Mouse (Mus musculus) adipose tissue, adult 10 weeks (tissue): ENCODE data around the gene Ccr8. TPM values are rescaled to one million over a fixed set of nuclear protein-coding genes. Genes with fewer than 3 reads are reported as not detected.

Experiments
- polyA plus RNA-seq: library from polyadenylated mRNA; stranded (reverse); fragments of 350-450 nt; fragmentation: Illumina TruSeq; extraction: RNeasy Lipid Tissue Mini Kit (QIAGEN cat#74804); gene quantifications from one replicate; pipeline ENCODE4 v1.2.3, GENCODE M21; 2014; ENCODE audit warnings: low read depth, low replicate concordance

Gene Ccr8
- polyA plus RNA-seq: not detected

DNA sequence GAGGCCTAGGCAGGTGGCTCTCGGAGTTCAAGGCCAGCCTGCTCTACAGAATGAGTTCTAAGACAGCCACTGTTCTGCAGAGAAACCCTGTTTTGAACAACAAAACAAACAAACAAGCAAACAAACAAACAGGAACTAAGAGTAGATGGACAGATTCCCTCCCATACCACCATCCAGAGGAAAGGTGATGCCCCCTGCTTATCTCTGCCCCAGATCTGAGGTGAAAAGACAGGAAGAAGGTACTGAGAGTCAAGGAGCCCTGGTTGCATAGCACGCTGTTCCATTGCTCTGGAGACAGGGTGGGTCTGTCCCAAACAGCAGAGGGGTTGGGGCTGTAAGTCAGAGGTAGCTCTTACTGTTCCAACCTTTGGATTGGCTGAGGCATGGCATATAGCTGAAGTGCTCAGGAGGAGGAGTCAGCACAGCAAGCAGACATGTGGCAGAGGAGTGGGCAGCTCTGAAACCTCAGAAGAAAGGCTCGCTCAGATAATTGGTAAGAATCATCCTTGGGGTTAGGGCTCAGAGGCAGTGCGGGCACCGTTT is at the start of gene Ccr8:
Gene Ccr8, plus strand, starts transcription at position 419 of the 543 bp plus-strand sequence.

DNA sequence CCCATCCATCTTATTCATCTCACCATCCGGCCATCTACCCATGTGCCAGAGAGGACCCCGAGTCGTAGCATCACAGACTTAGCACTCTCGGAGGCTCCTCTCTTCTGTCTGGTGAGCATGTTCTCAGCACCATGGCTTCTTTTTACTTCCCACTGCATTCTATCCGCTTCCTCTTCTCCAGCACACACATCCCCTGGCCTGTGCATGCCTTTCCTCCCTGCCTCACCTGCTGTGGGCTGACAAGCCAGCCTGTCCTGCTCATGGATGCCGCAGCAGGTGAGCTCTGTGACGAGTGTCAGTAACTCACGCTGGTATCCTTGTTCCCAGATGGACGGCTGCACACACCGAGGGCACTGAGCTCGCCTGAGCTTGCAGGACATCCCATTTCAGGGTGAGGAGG is 22.1 kb upstream of the Ccr8 start, which contains the start of gene Cx3cr1:
Gene Cx3cr1, minus strand, starts transcription at position 101 of the 400 bp plus-strand sequence.

DNA sequence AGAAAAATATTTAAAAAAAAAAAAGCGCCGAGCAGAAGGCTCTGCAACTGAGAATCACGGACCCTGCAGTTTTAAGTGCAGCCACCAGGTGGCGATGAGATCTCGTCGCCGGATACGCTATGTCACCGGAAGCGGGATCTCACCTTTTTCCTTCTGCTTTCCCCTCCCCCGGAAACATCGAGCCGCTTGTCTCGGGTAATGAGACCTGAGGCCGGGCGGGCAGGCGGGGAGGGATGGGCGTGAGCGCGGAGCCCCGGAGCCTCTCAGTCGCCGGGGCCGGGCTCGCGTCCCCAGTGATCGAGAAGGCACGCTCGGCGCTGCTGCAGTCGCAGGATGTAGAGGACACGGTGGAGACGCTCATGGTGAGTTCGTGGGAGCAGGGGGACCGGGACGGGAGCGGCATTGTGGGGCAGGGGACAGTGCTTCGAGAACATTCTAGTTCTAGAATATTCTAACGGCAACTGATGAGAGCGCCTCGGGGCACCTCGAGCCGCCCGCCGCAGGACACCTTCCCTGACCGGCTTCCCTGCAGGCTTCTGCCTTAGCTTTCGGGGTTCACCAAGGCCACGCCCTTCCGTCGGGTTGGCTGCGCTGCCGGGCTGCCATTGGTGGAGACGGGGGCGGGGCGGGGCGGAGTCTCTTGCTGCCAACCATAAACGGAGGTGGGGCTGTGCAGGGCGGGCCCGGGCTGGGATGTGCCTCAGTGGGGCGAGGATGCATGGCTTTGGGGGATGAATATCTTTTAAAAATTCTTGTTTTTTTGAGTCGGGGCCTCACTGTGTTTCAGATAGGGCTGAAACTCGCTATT is 18.5 kb downstream of the Ccr8 start, which contains the start of gene Slc25a38:
Gene Slc25a38, plus strand, starts transcription at position 164 of the 808 bp plus-strand sequence.

DNA sequence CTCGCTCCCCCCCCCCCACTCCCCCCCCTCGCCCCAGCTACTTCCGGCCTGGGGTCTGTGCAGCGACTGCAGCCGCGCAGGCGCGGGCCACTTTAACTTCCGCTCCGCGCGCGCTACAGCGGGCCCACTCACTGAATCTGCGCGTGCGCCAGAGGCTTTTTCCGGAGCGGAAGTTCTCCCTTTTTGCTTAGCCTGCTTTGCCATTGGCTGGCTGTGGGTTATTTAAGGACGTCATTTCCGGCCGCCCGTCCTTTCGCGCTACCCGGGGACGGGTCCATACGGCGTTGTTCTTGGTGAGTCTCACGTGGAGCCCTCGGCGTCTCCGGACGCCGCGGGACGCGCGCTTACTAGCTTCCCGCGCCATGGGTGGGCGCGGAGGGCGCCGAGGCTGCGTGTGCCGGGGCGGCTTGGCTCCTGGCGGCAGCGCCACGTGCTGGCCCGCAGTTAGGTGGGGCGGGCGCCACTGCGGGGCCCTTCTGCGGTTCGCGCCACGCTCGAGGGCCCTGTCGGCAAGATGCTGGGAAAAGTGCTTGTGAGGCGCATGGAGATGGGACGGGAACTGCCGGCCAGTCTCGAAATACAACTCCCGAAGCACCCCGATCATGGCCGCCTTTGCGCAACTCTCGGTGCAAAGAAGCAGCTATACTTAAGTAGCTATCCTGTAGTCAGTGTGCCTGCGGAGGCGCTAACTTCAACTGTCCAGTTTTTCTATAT is 35.8 kb downstream of the Ccr8 start, which contains the start of gene Rpsa:
Gene Rpsa, plus strand, starts transcription at position 152 of the 714 bp plus-strand sequence.

Other genes starting within 250 kb of the Ccr8 start
- gene Wdr48, start 197.2 kb upstream of the Ccr8 start, polyA plus RNA-seq: 36.3 TPM
- gene Gorasp1, start 154.5 kb upstream of the Ccr8 start, polyA plus RNA-seq: 33.6 TPM
- gene Ttc21a, start 154.5 kb upstream of the Ccr8 start, polyA plus RNA-seq: 6.3 TPM
- gene Csrnp1, start 107.5 kb upstream of the Ccr8 start, polyA plus RNA-seq: 8.6 TPM
- 0.25 TPM for gene Xirp1, start 68.5 kb upstream of the Ccr8 start, polyA plus RNA-seq
- 6.9 TPM for gene Cx3cr1, start 22.2 kb upstream of the Ccr8 start, polyA plus RNA-seq
- gene Slc25a38, start 18.3 kb downstream of the Ccr8 start, polyA plus RNA-seq: 23.7 TPM
- 1,283 TPM for gene Rpsa, start 35.6 kb downstream of the Ccr8 start, polyA plus RNA-seq
- 0.17 TPM for gene Mobp, start 57.6 kb downstream of the Ccr8 start, polyA plus RNA-seq
- gene Myrip, start 209.4 kb downstream of the Ccr8 start, polyA plus RNA-seq: 3.3 TPM